Mouse (Mus musculus) neural tube, embryonic 12.5 days (tissue): ENCODE measurements around the gene Surf2. TPM values are rescaled to one million over a fixed set of nuclear protein-coding genes. Genes with fewer than 3 reads are reported as not detected.

ENCODE experiments used
- ATAC-seq: fragments of 200-750 bp; cut with Nextera tagmentation; 2 replicates; pipeline ENCODE4 v1.8.0; 2017; ENCODE audit warnings: low read depth, mild to moderate bottlenecking, moderate TSS enrichment, moderate library complexity; ENCODE audit not compliant: low FRiP score
- H3K27ac ChIP-seq: fragments of 300-500 bp; sonication (generic); 2 replicates; pipeline ENCODE4 v1.5.1; 2016
- H3K27me3 ChIP-seq: fragments of 300-500 bp; sonication (generic); replicated peaks from 2 replicates; pipeline ENCODE4 v1.6.1; 2016; ENCODE audit warnings: mild to moderate bottlenecking
- H3K36me3 ChIP-seq: fragments of 300-500 bp; sonication (generic); 2 replicates; pipeline ENCODE4 v1.6.1; 2016; ENCODE audit warnings: mild to moderate bottlenecking
- H3K4me1 ChIP-seq: fragments of 300-500 bp; sonication (generic); 2 replicates; pipeline ENCODE4 v1.6.1; 2016
- H3K4me2 ChIP-seq: fragments of 300-500 bp; sonication (generic); replicated peaks from 2 replicates; pipeline ENCODE4 v1.6.1; 2016; ENCODE audit warnings: mild to moderate bottlenecking
- H3K4me3 ChIP-seq: fragments of 300-500 bp; sonication (generic); 2 replicates; pipeline ENCODE4 v1.5.1; 2016
- H3K9ac ChIP-seq: fragments of 300-500 bp; sonication (generic); 2 replicates; pipeline ENCODE4 v1.6.1; 2016; ENCODE audit warnings: mild to moderate bottlenecking
- H3K9me3 ChIP-seq: fragments of 300-500 bp; sonication (generic); 2 replicates; pipeline ENCODE4 v1.6.1; 2016; ENCODE audit warnings: mild to moderate bottlenecking
- WGBS: fragments of 180-500 bp; shearing (Covaris S2); methylation state at CpG from one replicate; pipeline ENCODE4 v1.1.7; 2016; 5-methylcytosine and 5-hydroxymethylcytosine counted together
- polyA plus RNA-seq: library from polyadenylated mRNA; unstranded; fragments of >200 nt; fragmentation: Nextera tagmentation; extraction: Ambion mirVana; gene quantifications from 2 replicates; pipeline ENCODE4 v1.2.1, GENCODE M21; 2016

Gene Surf2
- polyA plus RNA-seq, 1 experiment from 2014 or later, result 55.7 TPM

DNA sequence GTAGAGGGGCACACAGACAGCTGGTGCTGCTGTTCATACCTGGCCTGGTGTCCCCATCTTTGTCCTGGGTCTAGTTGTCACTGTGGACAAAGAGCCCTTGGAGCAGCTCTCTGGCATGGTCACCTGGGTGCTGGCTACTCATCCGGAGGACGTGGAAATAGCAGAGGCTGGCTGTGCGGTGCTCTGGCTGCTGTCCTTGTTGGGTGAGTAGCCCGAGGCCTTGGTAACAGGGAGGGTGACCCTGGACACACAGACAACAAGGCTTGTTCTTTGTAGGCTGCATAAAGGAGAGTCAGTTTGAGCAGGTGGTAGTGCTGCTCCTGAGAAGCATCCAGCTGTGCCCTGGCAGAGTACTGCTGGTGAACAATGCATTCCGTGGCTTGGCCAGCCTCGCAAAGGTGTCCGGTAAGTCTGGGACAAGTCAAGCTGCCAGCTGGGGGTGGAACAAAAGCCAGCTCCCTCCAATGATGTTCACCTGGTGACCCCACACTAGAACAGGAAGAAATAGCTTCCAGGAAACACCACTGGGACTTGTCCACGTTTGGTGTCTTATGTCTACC, 35.3 kb downstream of the Surf2 start:
- H3K27me3 ChIP-seq, result no peaks in the 10 kb centered on the region
- H3K4me3 ChIP-seq, result no peak overlapping the region
- 92% methylated on average over 8 of the region's 8 CpGs for WGBS
- no peak overlapping the region for H3K4me2 ChIP-seq
- no peak overlapping the region for H3K27ac ChIP-seq
- no peak overlapping the region for H3K9ac ChIP-seq
- ATAC-seq, result no peak
- no peaks in the 10 kb centered on the region for H3K9me3 ChIP-seq
- H3K36me3 ChIP-seq, result peaks cover 64% of the 10 kb centered on the region
- H3K4me1 ChIP-seq, result no peaks in the 10 kb centered on the region

DNA sequence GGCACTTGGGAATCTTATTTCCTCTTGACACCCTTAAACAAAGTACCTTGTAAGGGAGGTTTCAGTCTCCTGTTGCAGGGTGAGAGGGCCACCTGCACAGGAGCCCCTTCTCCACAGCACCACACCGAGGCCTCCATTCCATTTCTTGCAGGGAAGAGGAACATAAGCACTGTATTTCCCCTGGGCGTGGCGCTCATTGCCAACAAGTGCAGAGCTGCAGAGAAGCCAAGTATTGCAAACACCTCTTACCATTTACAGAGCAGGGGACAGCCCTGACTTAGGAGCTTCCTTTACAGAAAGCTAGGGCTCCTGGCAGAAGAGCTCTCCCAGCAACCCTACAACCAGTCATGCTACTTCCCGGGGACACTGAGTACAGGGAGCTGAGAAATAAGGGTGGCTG, 36.0 kb downstream of the Surf2 start:
- 95% methylated on average over 4 of the region's 4 CpGs for WGBS
- Histone ChIP-seq H3K27me3 (no peaks in the 10 kb centered on the region), H3K4me1 (no peaks in the 10 kb centered on the region), H3K4me3 (no peak overlapping the region), H3K4me2 (no peak overlapping the region), H3K27ac (no peak overlapping the region), H3K36me3 (peaks cover 68% of the 10 kb centered on the region), H3K9ac (no peak overlapping the region), H3K9me3 (no peaks in the 10 kb centered on the region)
- ATAC-seq, result no peak

DNA sequence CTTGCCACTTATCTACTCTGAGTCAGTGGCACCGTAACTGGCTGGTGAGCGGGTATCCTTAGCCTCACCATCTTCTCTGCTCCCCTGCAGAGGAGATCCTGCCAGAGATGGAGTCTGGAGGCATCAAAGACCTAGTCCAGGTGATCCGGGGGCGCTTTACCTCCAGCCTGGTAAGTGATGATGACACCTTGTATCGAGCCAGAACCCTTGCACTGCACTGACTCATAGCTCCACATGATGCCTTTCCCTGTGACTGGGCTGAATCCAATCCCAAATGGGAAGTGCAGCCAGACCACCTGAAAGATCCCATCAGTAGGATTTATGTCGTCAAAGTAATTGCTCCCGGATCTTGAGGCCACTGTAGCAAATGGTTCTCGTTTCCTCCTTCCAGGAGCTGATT, 36.7 kb downstream of the Surf2 start:
- Histone ChIP-seq H3K4me3 (no peak overlapping the region), H3K36me3 (peaks cover 73% of the 10 kb centered on the region), H3K4me2 (no peak overlapping the region), H3K27me3 (no peaks in the 10 kb centered on the region), H3K9ac (no peak overlapping the region), H3K9me3 (no peaks in the 10 kb centered on the region), H3K27ac (no peak overlapping the region), H3K4me1 (no peaks in the 10 kb centered on the region)
- no peak for ATAC-seq
- 91% methylated on average over 8 of the region's 8 CpGs for WGBS

DNA sequence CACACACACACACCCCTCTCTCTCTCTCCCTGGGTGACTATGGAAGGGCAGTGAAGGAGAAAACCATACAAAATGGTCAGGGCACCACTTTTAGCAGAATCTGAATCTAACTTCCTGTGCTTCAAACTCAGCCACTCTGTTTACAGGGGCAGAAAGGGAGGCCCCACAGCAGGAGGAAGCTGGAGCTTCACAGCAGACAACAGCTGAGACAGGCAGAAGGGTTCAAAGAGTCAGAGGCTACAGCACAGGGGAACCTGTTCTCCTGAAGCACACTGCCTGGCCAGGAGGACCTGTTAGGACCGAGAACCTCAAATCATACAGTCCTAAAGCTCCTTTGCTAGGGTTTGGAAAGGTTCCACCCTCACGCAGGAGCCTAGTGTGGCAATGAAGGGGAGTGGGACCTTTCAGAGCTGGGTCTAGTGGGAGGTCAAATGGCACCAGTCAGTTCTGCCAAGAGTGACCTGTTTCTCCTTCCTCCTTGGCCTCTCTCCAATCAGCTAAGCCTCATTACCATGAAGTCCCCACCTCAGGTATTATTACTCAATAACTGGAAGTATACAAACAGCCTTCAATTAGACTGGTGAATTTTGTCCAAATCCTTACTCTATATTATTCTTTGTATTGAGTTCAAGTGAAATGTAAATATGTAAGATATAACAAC, 38.7 kb downstream of the Surf2 start:
- Histone ChIP-seq H3K27ac (no peak overlapping the region), H3K4me3 (no peak overlapping the region), H3K4me2 (no peak overlapping the region), H3K9me3 (no peaks in the 10 kb centered on the region), H3K9ac (no peak overlapping the region), H3K4me1 (no peaks in the 10 kb centered on the region), H3K27me3 (no peaks in the 10 kb centered on the region), H3K36me3 (peaks cover 86% of the 10 kb centered on the region)
- whole genome bisulfite sequencing, result 93% methylated on average over 2 of the region's 2 CpGs
- no peak for ATAC-seq

DNA sequence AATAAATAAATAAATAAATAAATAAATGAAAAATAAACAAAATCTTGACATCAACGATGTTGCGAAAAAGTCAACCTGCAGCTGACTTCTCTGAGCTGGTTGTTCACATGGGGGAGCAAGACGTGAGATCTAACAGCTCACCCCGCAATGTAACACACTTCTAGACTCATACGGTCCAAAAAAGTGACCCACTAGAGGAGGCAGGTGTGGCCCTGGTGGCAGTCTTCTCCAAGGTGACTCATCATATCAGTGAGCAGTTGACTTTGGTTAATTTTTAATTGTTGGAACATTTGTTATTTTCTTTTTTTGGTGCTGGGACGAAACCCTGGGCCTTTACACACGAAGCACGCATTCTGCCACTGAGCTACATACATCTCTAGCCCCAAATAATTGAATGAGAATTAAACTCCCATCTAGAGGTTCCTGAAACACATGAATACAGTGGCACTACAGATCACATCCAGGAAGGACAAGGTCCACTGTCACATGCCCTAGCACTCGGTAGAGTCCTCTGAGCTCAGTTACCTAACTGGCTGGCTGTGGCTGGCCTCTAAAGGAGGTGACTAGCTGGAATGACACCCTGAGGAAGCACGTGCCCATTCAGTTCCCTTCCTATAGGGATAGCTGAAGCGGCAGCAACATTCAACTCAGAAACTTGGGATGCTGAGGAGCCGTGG, 40.8 kb downstream of the Surf2 start:
- H3K4me3 ChIP-seq, result no peak overlapping the region
- H3K4me1 ChIP-seq, result peaks cover 6% of the 10 kb centered on the region; the same call in 1 of the 2 replicates
- no peak overlapping the region for H3K4me2 ChIP-seq
- H3K9ac ChIP-seq, result no peak overlapping the region
- peaks cover 89% of the 10 kb centered on the region for H3K36me3 ChIP-seq
- H3K27me3 ChIP-seq, result no peaks in the 10 kb centered on the region
- no peak overlapping the region for H3K27ac ChIP-seq
- no peaks in the 10 kb centered on the region for H3K9me3 ChIP-seq
- WGBS, result 95% methylated on average over 12 of the region's 12 CpGs
- ATAC-seq, result no peak

DNA sequence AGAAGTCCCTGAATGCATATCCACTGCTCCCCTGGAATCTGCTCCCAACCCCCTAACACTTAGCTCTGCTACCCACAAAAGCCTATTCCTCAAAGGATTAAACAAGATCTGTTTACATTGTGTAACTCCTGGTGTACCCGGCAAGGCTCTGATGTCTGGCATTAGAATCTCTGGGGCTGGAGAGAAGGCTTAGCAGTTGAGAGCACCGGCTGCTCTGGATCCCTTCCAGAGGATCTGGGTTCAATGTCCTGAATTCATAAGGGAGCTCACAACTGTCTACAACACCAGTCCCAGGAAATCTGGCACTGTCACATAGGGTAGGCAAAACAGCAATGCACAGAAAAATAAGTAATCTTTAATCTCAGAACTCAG, 41.3 kb downstream of the Surf2 start:
- Histone ChIP-seq H3K4me2 (no peak overlapping the region), H3K4me3 (no peak overlapping the region), H3K4me1 (peaks cover 10% of the 10 kb centered on the region; the same call in 1 of the 2 replicates), H3K9me3 (no peaks in the 10 kb centered on the region), H3K9ac (no peak overlapping the region), H3K36me3 (peaks cover 87% of the 10 kb centered on the region), H3K27ac (no peak overlapping the region), H3K27me3 (no peaks in the 10 kb centered on the region)
- 96% methylated on average over 2 of the region's 2 CpGs for WGBS
- ATAC-seq, result no peak

DNA sequence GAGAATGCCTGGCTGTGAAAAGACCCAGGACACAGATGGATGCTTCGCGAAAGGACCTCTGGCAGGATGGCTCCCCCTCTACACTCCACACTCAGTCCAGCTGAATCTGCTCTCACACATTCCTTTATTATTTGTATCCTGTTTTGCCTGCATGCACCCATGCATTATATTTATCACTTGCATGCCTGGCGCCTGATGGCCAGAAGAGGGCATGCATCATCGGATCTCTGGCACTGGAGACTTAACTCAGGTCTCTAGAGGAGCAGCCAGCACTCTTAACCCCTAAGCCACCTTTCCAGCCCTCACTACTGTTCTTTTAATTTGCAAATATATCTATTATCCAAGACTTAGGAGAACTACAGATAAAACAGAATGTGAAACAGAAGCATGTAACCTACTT, 44.6 kb downstream of the Surf2 start:
- no peak overlapping the region for H3K4me3 ChIP-seq
- WGBS, result 81% methylated on average over 4 of the region's 4 CpGs
- H3K4me2 ChIP-seq, result no peak overlapping the region
- no peaks in the 10 kb centered on the region for H3K9me3 ChIP-seq
- no peak overlapping the region for H3K27ac ChIP-seq
- no peak for ATAC-seq
- H3K36me3 ChIP-seq, result peaks cover 54% of the 10 kb centered on the region
- peaks cover 23% of the 10 kb centered on the region for H3K4me1 ChIP-seq
- no peaks in the 10 kb centered on the region for H3K27me3 ChIP-seq
- H3K9ac ChIP-seq, result no peak overlapping the region

DNA sequence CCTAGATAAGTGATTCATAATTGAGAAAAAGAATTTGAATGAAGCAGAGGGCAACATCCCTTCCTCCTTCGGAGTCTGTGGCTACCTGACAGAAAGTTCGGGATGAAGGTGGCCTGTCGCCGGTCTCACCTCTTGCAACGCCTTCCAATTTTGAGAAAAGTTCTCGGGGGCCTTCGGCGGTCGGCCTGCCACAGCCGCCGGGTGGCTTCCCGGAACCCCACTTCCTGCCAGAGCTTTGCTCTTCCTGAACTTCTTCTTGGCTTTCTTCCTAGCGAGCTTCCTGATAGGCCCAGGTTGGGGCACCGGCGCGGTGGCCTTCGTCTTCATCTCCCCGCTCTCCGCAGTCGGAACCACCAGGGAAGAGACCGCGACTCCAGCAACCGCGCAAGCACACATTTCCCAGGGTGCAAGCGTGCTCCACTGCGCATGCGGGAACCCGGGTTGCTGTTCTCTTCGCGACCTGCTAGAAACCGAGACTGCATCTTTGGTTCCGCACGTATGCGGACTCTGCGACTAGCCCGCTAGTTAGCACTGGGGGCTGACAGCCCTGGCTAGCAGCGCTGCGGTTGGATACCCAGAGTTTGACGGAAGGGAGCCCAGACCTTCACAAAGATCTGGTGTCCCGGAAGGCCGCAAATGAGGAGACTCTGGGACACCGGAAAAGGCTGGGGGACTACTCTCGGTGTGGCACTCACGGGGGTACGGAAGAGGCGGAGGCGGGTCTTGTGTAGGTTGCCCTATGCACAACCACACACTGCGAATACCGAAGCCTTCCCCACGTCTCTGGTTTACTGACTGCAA, 48.0 kb downstream of the Surf2 start, which contains the start of gene Rexo4:
TSS of gene Rexo4 (minus strand) at position 464 of the 801 bp plus-strand sequence.
- H3K9ac ChIP-seq, result peak within 1 kb of the TSS; percentile 80
- H3K4me1 ChIP-seq, result peaks cover 23% of the 10 kb centered on the region
- H3K4me3 ChIP-seq, result peak within 1 kb of the TSS; percentile 70
- H3K4me2 ChIP-seq, result peak within 1 kb of the TSS; percentile 81
- ATAC-seq, result peak; percentile 96
- peaks cover 23% of the 10 kb centered on the region for H3K36me3 ChIP-seq
- H3K27me3 ChIP-seq, result no peaks in the 10 kb centered on the region
- no peaks in the 10 kb centered on the region for H3K9me3 ChIP-seq
- peak within 1 kb of the TSS; percentile 93 for H3K27ac ChIP-seq
- under 1% methylated on average over 50 of the region's 50 CpGs for WGBS

DNA sequence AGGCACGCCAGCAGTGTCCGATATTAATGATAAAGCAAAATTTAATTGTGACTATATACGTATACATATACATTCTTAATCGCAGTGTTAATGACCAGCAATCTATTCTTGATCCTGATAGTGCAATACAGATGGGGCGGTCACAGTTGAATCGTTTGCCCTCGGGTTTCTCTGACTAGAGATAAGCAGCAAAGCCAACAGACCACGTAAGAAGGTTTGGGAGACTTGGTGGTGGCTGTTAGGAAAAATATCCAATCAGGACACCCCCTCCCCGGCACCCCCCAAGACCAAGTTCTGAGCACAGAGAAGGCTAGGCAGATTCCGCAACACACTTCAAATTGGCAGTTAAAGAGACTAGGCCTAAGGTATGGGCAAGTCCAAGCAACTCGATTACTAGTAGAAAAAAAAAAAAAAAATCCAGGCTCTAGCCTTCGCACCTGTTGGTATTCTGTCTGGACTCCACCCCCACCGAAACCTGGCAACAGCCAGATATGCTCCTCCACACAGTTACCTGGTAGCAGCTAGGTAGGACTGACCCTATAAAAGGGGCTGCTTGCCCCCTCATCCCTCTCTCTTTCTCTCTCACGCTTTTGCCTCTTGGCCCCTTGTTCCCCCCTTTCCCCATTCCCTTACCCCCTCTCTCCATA, 48.7 kb downstream of the Surf2 start:
- Histone ChIP-seq H3K4me2 (peak overlapping the region; percentile 81), H3K4me3 (peak overlapping the region; percentile 70), H3K27ac (peak overlapping the region; percentile 93; the same call in 1 of the 2 replicates), H3K4me1 (peaks cover 23% of the 10 kb centered on the region), H3K9ac (peak overlapping the region; percentile 80), H3K27me3 (no peaks in the 10 kb centered on the region), H3K36me3 (peaks cover 20% of the 10 kb centered on the region), H3K9me3 (no peaks in the 10 kb centered on the region)
- ATAC-seq, result 0 out of 2 replicates have a peak, but pooled peaks have one; percentile 3
- WGBS, result 15% methylated on average over 14 of the region's 14 CpGs

DNA sequence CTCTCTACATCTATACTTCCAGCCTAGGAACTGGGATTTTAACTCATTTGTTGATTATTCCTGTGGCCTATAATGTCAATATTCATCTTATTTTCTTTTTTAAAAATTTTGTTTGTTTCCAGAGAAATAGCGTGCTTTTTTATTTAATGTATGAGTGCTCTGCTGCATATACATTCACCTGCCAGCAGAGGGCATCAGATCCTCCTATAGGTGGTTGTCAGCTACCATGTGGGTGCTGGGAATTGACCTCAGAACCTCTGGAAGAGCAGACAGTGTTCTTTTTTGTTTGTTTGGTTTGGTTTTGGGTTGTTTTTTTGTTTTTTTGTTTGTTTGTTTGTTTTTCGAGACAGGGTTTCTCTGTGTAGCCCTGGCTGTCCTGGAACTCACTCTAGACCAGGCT, 51.1 kb downstream of the Surf2 start:
- H3K27ac ChIP-seq, result no peak overlapping the region
- no peaks in the 10 kb centered on the region for H3K27me3 ChIP-seq
- WGBS, result 89% methylated on average over 2 of the region's 2 CpGs
- H3K4me3 ChIP-seq, result no peak overlapping the region
- peaks cover 15% of the 10 kb centered on the region for H3K4me1 ChIP-seq
- no peak overlapping the region for H3K4me2 ChIP-seq
- H3K9me3 ChIP-seq, result no peaks in the 10 kb centered on the region
- no peak for ATAC-seq
- peaks cover under 1% of the 10 kb centered on the region; the same call in 1 of the 2 replicates for H3K36me3 ChIP-seq
- no peak overlapping the region for H3K9ac ChIP-seq
